Mouse (Mus musculus) neutrophil, adult 5-6 weeks (primary cell): ENCODE results near the gene Csk. TPM values are rescaled to one million over a fixed set of nuclear protein-coding genes. Genes with fewer than 3 reads are reported as not detected.

Experiments
- ATAC-seq: fragments of 151-379, 151-347 bp; 2 replicates; pipeline ENCODE4 v1.8.0; 2017; ENCODE audit warnings: mild to moderate bottlenecking, moderate TSS enrichment; ENCODE audit not compliant: insufficient number of reproducible peaks, poor library complexity, low FRiP score, severe bottlenecking; ENCODE audit errors: extremely low read depth
- total RNA-seq: library from RNA; stranded (forward); fragments of 200-1000 nt; gene quantifications from 2 replicates; pipeline ENCODE4 v1.2.3, GENCODE M21; 2017

Gene Csk
- 499 and 556 TPM in 2 replicates for total RNA-seq

DNA sequence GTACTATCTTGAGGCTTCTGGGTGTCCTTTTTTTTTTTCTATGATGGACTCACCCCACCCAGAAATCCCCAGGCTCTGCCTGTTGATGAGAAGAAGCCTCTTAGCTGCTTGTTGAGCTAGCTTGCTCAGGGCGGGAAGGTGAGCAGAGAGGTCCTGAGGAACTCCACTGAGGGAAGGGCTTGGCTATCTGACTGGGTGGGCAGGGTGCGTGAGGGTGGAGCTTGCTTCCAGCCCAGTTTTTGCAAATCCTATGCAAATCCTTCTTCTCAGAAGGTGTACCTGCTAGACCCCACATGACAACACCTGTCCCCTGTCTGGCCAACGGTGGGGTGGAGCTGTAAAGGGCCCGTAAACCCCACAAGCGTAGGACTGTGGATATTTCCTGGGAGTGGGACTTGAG, at the start of gene Csk:
Gene Csk, minus strand, starts transcription at position 349 of the 400 bp plus-strand sequence.
- no peak for ATAC-seq

DNA sequence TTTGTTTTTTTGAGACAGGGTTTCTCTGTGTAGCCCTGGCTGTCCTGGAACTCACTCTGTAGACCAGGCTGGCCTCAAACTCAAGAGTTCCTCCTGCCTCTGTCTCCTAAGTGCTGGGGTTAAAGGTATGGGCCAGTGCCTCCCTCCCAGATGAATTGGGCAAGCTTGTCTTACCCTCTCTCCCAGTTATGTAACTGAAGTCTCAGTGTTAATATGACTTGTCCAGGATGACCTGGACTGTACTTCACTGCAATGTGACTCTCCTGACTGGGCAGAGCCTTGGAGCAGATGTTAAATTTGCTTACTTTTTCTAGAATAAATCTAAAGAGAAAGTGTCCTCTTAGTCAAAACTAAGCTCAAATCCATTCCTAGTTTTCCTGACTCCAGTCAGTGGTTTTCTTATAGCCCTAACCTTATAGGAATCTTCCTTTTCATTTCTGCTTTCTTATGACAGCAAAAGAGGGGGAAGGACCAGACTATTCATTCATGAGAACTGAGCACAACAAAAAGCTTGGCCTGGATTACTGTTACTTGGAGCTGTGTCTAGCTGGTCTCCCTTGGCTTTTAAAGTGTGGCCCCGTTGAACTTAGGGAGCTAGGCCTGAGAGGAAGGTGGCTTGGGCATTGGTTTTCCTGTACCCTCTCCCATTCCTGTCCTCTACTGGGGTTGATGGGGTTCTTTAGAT, 45.2 kb upstream of the Csk start:
- no peak for ATAC-seq

DNA sequence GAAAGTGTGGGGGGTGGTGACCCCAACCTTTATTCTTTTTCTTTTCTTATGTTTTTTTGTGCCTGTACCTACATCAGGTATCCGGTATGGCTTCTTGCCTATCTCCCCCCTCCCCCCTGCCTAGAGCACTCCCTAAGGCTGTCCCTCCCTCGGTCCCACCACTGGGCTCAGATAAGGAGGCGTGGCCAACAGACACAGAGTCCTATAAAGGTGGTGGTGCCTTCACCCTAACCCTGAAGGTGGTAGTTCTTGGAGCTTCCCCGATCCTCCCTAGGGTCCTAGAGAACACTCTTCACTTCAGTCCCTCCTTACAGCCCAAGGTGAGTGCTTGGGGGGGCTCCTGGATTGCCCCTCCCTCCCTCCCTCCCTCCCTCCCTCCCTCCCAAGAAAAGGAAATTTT, 43.9 kb upstream of the Csk start:
- no peak for ATAC-seq

DNA sequence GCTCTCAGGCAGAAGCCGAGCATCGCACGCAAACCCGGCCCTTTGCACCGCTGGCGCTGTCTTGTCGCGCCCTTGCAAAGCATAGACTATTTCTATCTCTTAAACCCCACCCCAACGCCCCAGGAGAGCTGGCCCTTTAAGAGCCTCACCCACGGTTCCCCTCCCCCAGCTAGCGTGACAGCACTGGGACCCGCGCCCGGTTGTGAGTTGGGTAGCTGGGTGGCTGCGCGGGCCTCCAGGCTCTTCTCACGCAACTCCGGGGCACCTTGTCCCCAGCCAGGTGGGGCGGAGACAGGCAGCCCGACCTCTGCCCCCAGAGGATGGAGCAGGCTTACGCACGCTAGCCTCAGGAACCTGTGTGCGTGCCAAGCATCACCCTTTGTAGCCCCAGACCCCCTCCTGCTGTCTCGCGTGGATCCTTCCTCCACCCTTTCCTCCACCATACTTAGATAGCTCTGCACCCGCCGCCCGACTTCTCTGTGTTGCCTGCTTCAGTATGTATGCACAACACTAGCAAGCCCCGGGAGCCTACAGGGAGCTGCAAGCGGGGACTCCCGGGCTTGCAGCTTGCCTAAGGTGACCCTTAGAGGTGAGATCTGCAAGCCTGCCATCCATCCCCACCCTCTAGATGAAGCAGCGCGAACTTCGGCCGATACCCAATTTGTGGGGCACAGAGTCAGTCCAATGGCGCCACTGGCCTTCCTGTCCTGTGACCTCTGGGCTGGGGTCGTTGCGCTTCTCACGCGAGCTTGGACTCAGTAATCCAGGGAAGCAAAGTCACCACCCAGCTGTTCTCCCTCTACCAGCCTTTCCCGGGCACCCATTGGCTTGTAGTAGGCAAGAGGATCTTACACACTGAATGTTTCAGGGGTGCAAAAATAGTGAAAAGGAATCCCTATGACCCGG, 43.2 kb upstream of the Csk start:
- ATAC-seq, result no peak

GRCm38 (mm10) chr9:57694108-57694507, 40.7 kb upstream of the Csk start:
- ATAC-seq, result no peak

DNA sequence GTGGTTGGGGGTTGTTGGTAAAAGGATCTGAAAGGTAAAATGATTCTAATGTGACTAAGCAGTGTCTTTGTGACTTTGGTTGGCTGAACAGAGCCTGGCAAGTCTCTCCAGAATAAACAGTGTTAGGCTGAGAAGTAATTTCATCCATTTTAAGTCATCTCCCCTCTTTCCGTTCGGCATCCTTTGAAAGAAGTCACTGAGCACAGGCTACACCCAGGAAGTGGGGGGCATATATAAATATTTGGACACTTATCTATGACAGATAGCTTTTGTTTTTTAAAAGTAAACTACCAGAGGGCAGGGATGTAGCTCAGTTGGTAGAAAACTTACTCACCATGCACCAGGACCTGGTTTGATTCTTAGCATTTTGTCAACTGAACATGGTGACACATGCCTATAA, 35.2 kb upstream of the Csk start:
- ATAC-seq, result no peak

GRCm38 (mm10) chr9:57688158-57688557, 34.7 kb upstream of the Csk start:
- ATAC-seq, result no peak

GRCm38 (mm10) chr9:57687751-57688150, 34.3 kb upstream of the Csk start, which contains the start of gene Cyp1a1:
Gene Cyp1a1 (plus strand): TSS chr9:57687928.
- ATAC-seq, result no peak

DNA sequence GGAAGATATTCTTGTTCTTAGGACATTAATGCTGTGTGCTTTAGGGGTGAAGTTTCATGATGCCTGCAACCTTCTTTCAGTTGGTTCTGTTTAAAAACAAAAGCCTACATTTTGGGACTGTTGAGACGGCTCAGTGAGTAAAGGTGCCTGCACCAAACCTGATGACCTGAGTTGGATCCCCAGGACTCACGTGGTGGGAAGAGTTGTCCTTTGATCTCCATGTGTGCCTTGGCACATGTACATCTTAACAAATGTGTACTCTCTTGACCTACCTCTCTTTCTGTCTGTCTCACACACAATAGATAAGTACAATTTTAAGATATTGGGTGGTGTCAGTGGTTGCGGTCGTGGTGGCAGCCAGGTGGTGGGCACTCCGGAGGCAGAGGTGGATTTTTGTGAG, 32.6 kb upstream of the Csk start:
- no peak for ATAC-seq

DNA sequence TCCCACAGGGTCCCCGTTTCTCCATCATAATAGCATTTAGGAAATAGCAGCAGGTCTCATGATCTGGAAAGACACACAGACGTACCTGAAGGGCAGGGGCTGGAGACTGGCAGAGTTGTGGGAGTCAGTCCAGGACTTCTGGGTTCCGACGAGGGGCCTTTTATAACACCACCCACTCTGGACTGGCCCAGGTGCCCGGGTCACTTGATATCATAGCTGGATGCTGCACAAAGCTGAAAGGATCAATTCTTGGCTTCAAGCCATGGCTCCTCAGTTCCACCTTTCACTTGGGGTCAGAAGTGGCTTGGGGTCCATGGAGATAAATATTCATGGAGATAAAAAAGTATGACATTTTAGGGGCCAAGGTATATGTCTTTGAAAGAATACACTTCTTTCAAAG, 30.1 kb upstream of the Csk start, which contains the start of gene Cyp1a2:
Gene Cyp1a2, minus strand, starts transcription at position 184 of the 400 bp plus-strand sequence.
- ATAC-seq, result no peak

DNA sequence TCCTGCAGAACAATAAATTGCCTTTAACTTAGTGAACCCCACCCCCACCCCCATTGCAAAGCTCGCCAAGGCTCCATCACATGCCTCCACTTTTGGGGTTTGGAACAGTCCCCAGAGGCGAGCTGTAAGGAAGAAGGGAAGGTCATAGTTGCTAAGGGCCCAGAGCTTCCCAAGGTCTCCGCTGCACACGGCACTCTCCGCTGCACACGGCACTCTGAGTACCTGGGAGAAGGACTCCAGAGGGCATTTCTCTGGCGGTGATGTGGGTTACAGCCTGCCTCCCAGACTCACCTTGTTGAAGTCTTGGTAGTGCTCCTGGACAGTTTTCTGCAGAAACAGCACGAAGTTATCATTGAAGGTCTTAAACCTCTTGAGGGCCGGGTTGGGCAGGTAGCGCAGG, 28.0 kb upstream of the Csk start:
- no peak for ATAC-seq

DNA sequence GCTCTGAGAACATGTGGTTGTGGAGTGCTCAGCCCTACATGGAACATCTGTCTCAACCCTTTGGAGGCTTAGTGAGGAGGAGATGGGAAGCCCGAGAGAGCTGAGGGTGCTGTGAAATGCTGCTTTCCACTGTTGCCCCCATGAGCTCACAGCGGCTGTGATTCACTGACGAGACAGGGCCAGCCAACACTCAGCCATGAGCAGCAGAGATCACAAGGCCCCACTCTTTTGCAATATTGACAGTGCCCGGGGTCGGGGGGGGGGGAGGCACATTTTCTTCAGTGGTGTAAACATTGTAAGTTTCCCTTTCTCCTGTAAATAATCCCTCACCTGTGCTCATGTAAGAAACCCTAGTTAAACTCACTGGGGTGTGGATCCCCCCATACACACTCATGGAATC, 18.1 kb upstream of the Csk start:
- no peak for ATAC-seq

DNA sequence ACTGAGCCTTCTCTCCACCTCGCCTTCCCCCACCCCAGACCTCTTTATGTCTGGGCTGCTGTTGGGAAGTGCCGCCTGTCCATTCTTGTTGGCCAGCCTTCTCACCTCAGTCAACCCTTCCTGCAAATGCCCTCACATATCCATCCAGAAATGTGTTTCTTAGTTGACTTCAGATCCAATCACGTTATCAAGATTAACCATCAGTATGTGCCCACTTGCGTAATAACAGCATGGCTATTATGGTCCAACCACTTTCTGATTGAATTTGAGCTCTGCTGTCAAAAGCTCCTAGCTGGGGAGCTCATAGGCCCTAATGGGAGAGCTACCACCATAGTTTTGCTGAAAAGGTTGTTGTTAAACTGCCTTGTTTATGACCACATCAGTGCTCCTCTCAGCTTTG, 17.6 kb upstream of the Csk start:
- no peak for ATAC-seq

DNA sequence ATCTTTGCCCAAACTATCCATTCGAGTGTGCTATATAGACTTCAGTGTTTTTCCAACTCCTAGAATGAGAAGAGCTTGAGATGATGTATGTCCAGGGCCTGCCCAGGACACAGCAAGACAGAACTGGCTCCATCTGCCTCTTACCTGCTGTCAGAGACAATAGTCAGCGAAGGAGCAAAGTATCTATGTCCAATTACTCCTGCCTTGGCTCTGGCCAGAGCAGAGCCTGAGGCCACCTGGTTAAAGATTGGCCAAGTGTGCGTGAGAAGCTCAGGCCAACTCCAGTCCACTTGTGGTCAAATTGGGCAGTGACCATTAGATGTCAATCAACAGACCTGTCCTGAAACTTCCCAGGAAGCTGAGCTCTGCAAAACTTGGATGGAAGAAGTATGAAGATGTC, 16.1 kb upstream of the Csk start:
- no peak for ATAC-seq

- no peak for ATAC-seq
Measured at GRCm38 (mm10) chr9:57668277-57668676, 14.8 kb upstream of the Csk start.

DNA sequence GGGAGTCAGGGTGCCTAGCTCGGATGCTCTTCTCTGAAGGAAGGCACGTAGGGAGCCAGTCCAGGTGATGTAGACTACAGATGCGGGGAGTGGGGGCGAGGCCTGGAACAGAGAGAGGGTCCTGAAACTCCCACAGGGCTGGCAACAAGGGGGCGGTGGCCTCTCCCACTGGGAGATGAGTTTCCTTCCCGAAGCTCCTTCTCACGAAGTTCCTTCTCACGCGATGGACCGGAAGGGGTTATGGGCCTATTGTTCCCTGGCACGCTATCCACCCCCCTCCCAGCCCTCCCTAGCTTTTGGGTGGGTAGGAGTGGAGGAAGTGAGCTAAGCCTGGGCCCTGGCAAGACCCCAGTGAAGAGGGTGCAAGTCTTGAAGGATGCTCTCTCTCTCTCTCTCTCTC, 14.4 kb upstream of the Csk start:
- no peak for ATAC-seq

DNA sequence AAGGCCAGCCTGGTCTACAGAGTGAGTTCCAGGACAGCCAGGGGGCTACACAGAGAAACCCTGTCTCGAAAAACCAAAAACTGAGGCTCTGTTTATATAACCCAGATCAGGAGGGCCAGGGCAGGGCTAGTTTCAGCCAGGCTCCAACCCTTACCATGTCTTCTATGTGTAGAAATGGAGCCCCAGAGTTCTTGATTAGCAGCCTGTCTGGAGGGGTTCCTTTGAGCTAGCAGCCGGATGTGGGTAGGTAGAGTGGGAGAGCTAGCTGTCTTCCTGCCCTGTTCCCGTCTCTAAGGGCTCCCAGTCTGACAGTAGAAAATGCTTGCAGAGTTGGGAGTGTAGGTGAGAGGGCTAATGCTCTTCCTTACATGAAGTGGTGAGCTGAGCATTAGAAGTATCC, 13.7 kb upstream of the Csk start:
- ATAC-seq, result no peak

DNA sequence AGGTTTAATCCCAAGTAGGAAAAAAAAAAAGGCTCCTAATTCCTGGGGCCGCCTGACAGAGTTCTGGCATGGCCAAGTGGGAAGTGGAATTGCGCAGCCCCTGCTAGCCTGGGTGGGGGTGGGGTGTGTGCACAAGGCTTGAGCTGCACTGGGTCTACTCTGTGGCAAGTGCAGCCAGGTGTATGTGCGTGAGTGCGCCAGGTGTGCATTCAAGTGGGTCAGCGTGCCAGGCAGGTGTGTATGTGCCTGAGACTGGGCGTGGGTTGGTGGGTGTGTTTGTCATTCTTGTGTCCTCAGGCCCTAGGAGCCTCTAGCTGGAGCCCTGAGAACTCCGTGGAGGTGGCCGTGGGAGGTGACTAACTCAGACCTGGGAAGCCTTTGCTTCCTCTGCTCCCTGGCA, 13.1 kb upstream of the Csk start:
- ATAC-seq, result no peak

GRCm38 (mm10) chr9:57664616-57665015, 11.2 kb upstream of the Csk start:
- ATAC-seq, result no peak

- no peak for ATAC-seq
Measured at GRCm38 (mm10) chr9:57661552-57661951, 8.1 kb upstream of the Csk start.
